Mouse (Mus musculus) thymus, postnatal 0 days (tissue): ENCODE measurements around the gene Olfr480. TPM values are rescaled to one million over a fixed set of nuclear protein-coding genes. Genes with fewer than 3 reads are reported as not detected.

ENCODE experiments used
- DNase-seq: peaks from one replicate; pipeline ENCODE4 v3.0.0-alpha.2; 2015; ENCODE audit warnings: low spot score
- polyA plus RNA-seq: library from polyadenylated mRNA; unstranded; fragments of >200 nt; fragmentation: Nextera tagmentation; extraction: Ambion mirVana; gene quantifications from 2 replicates; pipeline ENCODE4 v1.2.1, GENCODE M21; 2015

Gene Olfr480
- polyA plus RNA-seq, result not detected in 2 replicates

DNA sequence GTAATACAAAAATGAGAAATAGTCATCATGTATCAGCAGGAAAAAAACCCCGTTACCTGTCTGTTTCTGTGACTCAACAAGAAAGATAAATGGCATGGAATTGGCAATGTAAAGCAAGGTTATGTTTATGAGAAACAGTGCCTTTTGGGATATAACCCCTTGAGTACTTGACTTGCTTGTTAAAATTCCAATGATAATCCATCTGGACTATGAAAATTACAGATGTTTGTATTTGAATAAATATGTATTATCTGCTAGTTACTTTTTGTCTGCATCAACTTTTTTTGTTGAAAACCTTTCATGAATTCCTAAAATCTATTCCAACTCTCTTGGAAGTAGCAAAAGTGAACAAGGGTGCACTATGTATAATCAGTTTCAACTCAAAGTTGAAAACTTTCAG, at the start of gene Olfr480:
Gene Olfr480, minus strand, starts transcription at position 101 of the 400 bp plus-strand sequence.
- no peak for DNase-seq

DNA sequence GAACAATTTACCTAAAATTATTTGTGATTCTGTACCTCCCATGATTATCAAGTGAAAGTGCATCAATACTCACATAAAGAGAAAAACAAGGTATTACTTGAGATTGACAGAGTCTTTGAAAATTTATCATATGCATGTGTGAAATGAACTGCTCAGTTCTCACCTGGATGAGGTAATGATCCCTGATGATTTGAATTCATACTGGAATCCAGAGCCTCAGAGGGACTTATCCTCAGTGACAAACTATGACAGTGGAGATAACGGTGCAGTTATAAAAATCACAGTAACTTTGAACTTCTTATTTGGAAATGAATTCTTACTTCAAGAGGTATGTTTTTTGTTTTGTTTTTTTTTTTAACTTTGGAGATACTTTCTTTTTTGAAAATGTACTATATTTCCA, 33.4 kb upstream of the Olfr480 start, which contains the start of gene Olfr483:
Gene Olfr483, plus strand, starts transcription at position 301 of the 400 bp plus-strand sequence.
- DNase-seq, result no peak

DNA sequence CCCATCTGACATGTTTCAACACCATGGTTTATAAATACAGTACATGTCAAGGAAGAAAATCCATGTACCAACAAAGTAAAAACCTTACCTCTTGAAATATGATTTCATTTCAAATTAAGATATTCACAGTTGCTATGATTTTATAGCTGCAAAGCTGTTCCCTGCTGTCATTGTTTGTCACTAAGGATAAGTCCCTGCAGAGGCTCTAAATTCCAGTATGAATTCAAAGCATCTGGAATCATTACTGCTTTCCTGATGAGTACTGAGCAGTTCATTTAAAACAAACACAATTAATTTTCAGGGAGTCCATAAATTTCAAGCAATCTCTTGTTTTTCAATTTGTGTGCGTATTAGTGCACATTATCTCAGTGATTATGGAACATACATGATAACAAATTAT, 30.3 kb upstream of the Olfr480 start, which contains the start of gene Olfr482:
Gene Olfr482, minus strand, starts transcription at position 101 of the 400 bp plus-strand sequence.
- DNase-seq, result no peak

DNA sequence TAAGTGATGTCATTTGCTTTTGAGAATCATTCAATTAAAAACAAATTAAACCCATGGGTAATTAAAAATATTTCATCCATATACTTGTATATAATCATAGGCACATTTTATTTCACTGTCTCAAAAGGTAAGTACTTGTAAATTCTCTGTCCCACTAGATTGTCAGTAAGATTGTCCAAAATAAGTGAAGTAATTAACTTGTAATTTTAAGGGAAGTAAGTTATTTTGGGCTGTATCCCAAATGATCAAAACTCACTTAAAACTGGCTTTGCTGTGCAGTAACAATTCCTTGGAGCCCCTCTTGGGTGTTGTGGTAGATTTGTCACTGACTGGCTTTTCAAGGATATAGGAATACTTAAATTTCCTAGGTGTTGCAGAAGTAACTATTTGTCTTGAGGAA, 12.4 kb upstream of the Olfr480 start, which contains the start of gene Olfr481:
Gene Olfr481, plus strand, starts transcription at position 301 of the 400 bp plus-strand sequence.
- DNase-seq, result no peak

DNA sequence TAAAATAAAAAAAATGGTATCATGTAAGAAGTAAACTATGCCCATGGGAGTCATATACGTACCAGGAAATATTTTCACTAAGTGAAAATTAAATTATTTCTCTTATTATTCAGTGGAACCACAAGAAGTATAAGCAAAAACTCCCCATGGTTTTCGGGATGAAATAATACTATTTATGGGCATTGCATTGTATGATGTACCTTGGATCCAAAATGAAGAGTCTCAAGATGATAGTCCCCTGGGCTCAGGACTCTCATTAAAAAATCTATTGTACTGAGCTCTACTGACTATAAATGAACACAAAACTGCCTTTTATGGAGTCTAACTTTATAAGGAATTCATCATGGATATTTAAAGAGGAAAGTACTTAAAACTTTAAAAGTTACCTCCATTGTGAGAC, 16.8 kb downstream of the Olfr480 start, which contains the start of gene Olfr479:
Gene Olfr479, plus strand, starts transcription at position 301 of the 400 bp plus-strand sequence.
- no peak for DNase-seq

DNA sequence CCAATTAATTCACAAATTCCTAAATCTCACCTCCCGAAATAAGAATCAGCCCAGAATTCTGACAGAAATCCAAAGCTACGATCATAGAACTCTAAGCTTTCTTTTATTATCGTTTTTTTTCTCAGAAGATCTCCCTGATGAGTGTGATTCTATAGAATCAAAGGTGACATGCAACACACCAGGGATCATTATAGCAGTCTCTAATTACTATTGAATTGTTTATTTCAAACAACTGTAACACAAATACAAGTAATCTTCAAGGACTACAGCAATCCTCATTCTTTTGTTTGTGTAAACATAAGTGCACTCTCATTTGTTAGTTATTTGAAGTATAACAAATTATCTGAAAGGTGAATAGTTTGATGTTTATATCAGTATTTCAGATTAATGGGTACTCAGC, 33.3 kb downstream of the Olfr480 start, which contains the start of gene Olfr478:
Gene Olfr478, minus strand, starts transcription at position 101 of the 400 bp plus-strand sequence.
- no peak for DNase-seq

Other genes with a start within 250 kb of the Olfr480 start
- not detected in 2 replicates for gene Olfr469, start 241.8 kb downstream of the Olfr480 start, polyA plus RNA-seq
- not detected in 2 replicates for gene Olfr470, start 219.9 kb downstream of the Olfr480 start, polyA plus RNA-seq
- gene Olfr472, start 169.4 kb downstream of the Olfr480 start, polyA plus RNA-seq, result not detected in 2 replicates
- not detected in 2 replicates for gene Olfr473, start 136.9 kb downstream of the Olfr480 start, polyA plus RNA-seq
- not detected in 2 replicates for gene Olfr474, start 112.7 kb downstream of the Olfr480 start, polyA plus RNA-seq
- not detected in 2 replicates for gene Olfr476, start 102.5 kb downstream of the Olfr480 start, polyA plus RNA-seq
- not detected in 2 replicates for gene Olfr477, start 80.7 kb downstream of the Olfr480 start, polyA plus RNA-seq
- gene Olfr478, start 33.4 kb downstream of the Olfr480 start, polyA plus RNA-seq, result not detected in 2 replicates
- gene Olfr479, start 16.7 kb downstream of the Olfr480 start, polyA plus RNA-seq, result not detected in 2 replicates
- gene Olfr481, start 12.5 kb upstream of the Olfr480 start, polyA plus RNA-seq, result not detected in 2 replicates
- 0.09 and 0.10 TPM in 2 replicates for gene Olfr482, start 30.2 kb upstream of the Olfr480 start, polyA plus RNA-seq
- not detected in 2 replicates for gene Olfr483, start 33.5 kb upstream of the Olfr480 start, polyA plus RNA-seq
- not detected in 2 replicates for gene Olfr484, start 60.1 kb upstream of the Olfr480 start, polyA plus RNA-seq
- not detected in 2 replicates for gene Olfr485, start 92.5 kb upstream of the Olfr480 start, polyA plus RNA-seq
- gene Olfr486, start 105.4 kb upstream of the Olfr480 start, polyA plus RNA-seq, result not detected in 2 replicates
- not detected in 2 replicates for gene Olfr487, start 147.3 kb upstream of the Olfr480 start, polyA plus RNA-seq
- gene Olfr488, start 191.0 kb upstream of the Olfr480 start, polyA plus RNA-seq, result not detected in 2 replicates
- gene Olfr490, start 221.6 kb upstream of the Olfr480 start, polyA plus RNA-seq, result not detected in 2 replicates
- not detected in 2 replicates for gene Olfr491, start 246.1 kb upstream of the Olfr480 start, polyA plus RNA-seq